Mouse (Mus musculus) liver, embryonic 16.5 days (tissue): ENCODE measurements around the gene Smad3. TPM values are rescaled to one million over a fixed set of nuclear protein-coding genes. Genes with fewer than 3 reads are reported as not detected.
A peak's percentile ranks its signal among the peaks of the same experiment; 100 is the strongest.

Experiments used
- ATAC-seq: fragments of 200-750 bp; cut with Nextera tagmentation; 2 replicates; pipeline ENCODE4 v1.8.0; 2017; ENCODE audit warnings: low read depth, mild to moderate bottlenecking, moderate number of reproducible peaks, moderate library complexity
- H3K27ac ChIP-seq: fragments of 300-500 bp; sonication (generic); 2 replicates; pipeline ENCODE4 v1.5.1; 2014; ENCODE audit warnings: mild to moderate bottlenecking, low read length
- H3K27me3 ChIP-seq: fragments of 300-500 bp; sonication (generic); 2 replicates; pipeline ENCODE4 v1.6.1; 2014; ENCODE audit warnings: low read depth, low read length, mixed read lengths; ENCODE audit not compliant: control insufficient read depth, insufficient read depth
- H3K36me3 ChIP-seq: fragments of 300-500 bp; sonication (generic); 2 replicates; pipeline ENCODE4 v1.6.1; 2014; ENCODE audit warnings: mild to moderate bottlenecking; ENCODE audit not compliant: control insufficient read depth, insufficient read depth
- H3K4me1 ChIP-seq: fragments of 300-500 bp; sonication (generic); 2 replicates; pipeline ENCODE4 v1.6.1; 2014; ENCODE audit warnings: low read depth, low read length, mixed read lengths; ENCODE audit not compliant: control insufficient read depth
- H3K4me2 ChIP-seq: fragments of 300-500 bp; sonication (generic); 2 replicates; pipeline ENCODE4 v1.6.1; 2014; ENCODE audit warnings: low read depth, low read length, mixed read lengths
- H3K4me3 ChIP-seq: fragments of 300-500 bp; sonication (generic); 2 replicates; pipeline ENCODE4 v1.5.1; 2014; ENCODE audit warnings: low read depth, mild to moderate bottlenecking, low read length
- H3K9ac ChIP-seq: fragments of 300-500 bp; sonication (generic); 2 replicates; pipeline ENCODE4 v1.6.1; 2014; ENCODE audit warnings: low read depth, low read length
- H3K9me3 ChIP-seq: fragments of 300-500 bp; sonication (generic); replicated peaks from 2 replicates; pipeline ENCODE4 v1.6.1; 2016; ENCODE audit warnings: low read length; ENCODE audit not compliant: control insufficient read depth
- WGBS: fragments of 180-500 bp; shearing (Covaris S2); extraction: QIAGEN DNeasy Blood & Tissue Kit; methylation state at CpG from one replicate; pipeline ENCODE4 v1.1.7; 2014; ENCODE audit not compliant: insufficient replicate concordance; 5-methylcytosine and 5-hydroxymethylcytosine counted together
- polyA plus RNA-seq: library from polyadenylated mRNA; unstranded; fragments of >200 nt; fragmentation: Nextera tagmentation; extraction: Ambion mirVana; gene quantifications from 2 replicates; pipeline ENCODE4 v1.2.1, GENCODE M21; 2015

Gene Smad3
- polyA plus RNA-seq, 1 experiment from 2014 or later = 2.7 TPM

- ATAC-seq = peak; percentile 45
- Histone ChIP-seq H3K27me3 (no peaks in the 10 kb centered on the region), H3K27ac (peak overlapping the region; percentile 94), H3K4me3 (peak overlapping the region; percentile 84), H3K9me3 (peaks cover 4% of the 10 kb centered on the region; the same call in 1 of the 2 replicates), H3K36me3 (no peaks in the 10 kb centered on the region), H3K4me2 (peak overlapping the region; percentile 99), H3K4me1 (peaks cover 53% of the 10 kb centered on the region), H3K9ac (peak overlapping the region; percentile 84)
- WGBS = under 1% methylated on average over 23 of the region's 23 CpGs
Observed at GRCm38 (mm10) chr9:63758641-63759391, 1.0 kb upstream of the Smad3 start.

- Histone ChIP-seq H3K9ac (peak overlapping the region; percentile 84), H3K27ac (peak overlapping the region; percentile 94), H3K4me2 (peak overlapping the region; percentile 99), H3K27me3 (no peaks in the 10 kb centered on the region), H3K4me1 (peaks cover 57% of the 10 kb centered on the region), H3K4me3 (peak overlapping the region; percentile 84), H3K36me3 (no peaks in the 10 kb centered on the region), H3K9me3 (peaks cover 4% of the 10 kb centered on the region; the same call in 1 of the 2 replicates)
- no peak for ATAC-seq
- under 1% methylated on average over 26 of the region's 26 CpGs for WGBS
Observed at GRCm38 (mm10) chr9:63757462-63757772, 377 bp downstream of the Smad3 start.

GRCm38 (mm10) chr9:63756581-63757461, 973 bp downstream of the Smad3 start:
- Histone ChIP-seq H3K4me3 (peak overlapping the region; percentile 84), H3K27ac (peak overlapping the region; percentile 94), H3K36me3 (no peaks in the 10 kb centered on the region), H3K4me1 (peaks cover 57% of the 10 kb centered on the region), H3K27me3 (no peaks in the 10 kb centered on the region), H3K4me2 (peak overlapping the region; percentile 99), H3K9me3 (peaks cover 4% of the 10 kb centered on the region; the same call in 1 of the 2 replicates), H3K9ac (peak overlapping the region; percentile 84)
- no peak for ATAC-seq
- under 1% methylated on average over 47 of the region's 47 CpGs for WGBS

- peak overlapping the region; percentile 84 for H3K4me3 ChIP-seq
- peaks cover 58% of the 10 kb centered on the region for H3K4me1 ChIP-seq
- no peak for ATAC-seq
- H3K9ac ChIP-seq = peak overlapping the region; percentile 84
- no peaks in the 10 kb centered on the region for H3K27me3 ChIP-seq
- no peaks in the 10 kb centered on the region for H3K9me3 ChIP-seq
- no peaks in the 10 kb centered on the region for H3K36me3 ChIP-seq
- H3K4me2 ChIP-seq = peak overlapping the region; percentile 99
- 33% methylated on average over 15 of the region's 15 CpGs for WGBS
- no peak overlapping the region for H3K27ac ChIP-seq
Observed at GRCm38 (mm10) chr9:63755671-63756543, 1.9 kb downstream of the Smad3 start.

- Histone ChIP-seq H3K27me3 (no peaks in the 10 kb centered on the region), H3K36me3 (no peaks in the 10 kb centered on the region), H3K27ac (no peak overlapping the region), H3K4me1 (peaks cover 63% of the 10 kb centered on the region), H3K4me3 (no peak overlapping the region), H3K4me2 (peak overlapping the region; percentile 99), H3K9ac (0 out of 2 replicates have a peak overlapping the region, but pooled peaks have one; percentile 7), H3K9me3 (no peaks in the 10 kb centered on the region)
- WGBS = 60% methylated on average over 23 of the region's 23 CpGs
- ATAC-seq = no peak
Observed at GRCm38 (mm10) chr9:63754556-63755510, 3.0 kb downstream of the Smad3 start.

GRCm38 (mm10) chr9:63754039-63754438, 3.8 kb downstream of the Smad3 start:
- 74% methylated on average over 5 of the region's 5 CpGs for WGBS
- H3K27ac ChIP-seq = no peak overlapping the region

GRCm38 (mm10) chr9:63753359-63753758, 4.4 kb downstream of the Smad3 start:
- no peak overlapping the region for H3K9ac ChIP-seq
- H3K4me1 ChIP-seq = peaks cover 59% of the 10 kb centered on the region
- no peak overlapping the region for H3K4me2 ChIP-seq

More at GRCm38 (mm10) chr9:63754039-63754438, 3.8 kb downstream of the Smad3 start:
- H3K27me3 ChIP-seq = no peaks in the 10 kb centered on the region
- H3K9me3 ChIP-seq = no peaks in the 10 kb centered on the region
- H3K4me2 ChIP-seq = no peak overlapping the region
- no peak for ATAC-seq
- H3K9ac ChIP-seq = no peak overlapping the region
- H3K4me3 ChIP-seq = no peak overlapping the region
- peaks cover 62% of the 10 kb centered on the region for H3K4me1 ChIP-seq
- no peaks in the 10 kb centered on the region for H3K36me3 ChIP-seq

GRCm38 (mm10) chr9:63752576-63752975, 5.2 kb downstream of the Smad3 start:
- no peak overlapping the region for H3K4me3 ChIP-seq
- H3K9ac ChIP-seq = no peak overlapping the region
- no peaks in the 10 kb centered on the region for H3K9me3 ChIP-seq
- H3K4me2 ChIP-seq = no peak overlapping the region
- H3K27ac ChIP-seq = no peak overlapping the region
- no peak for ATAC-seq
- WGBS = 74% methylated on average over 7 of the region's 7 CpGs
- peaks cover 66% of the 10 kb centered on the region for H3K4me1 ChIP-seq
- no peaks in the 10 kb centered on the region for H3K36me3 ChIP-seq
- no peaks in the 10 kb centered on the region for H3K27me3 ChIP-seq

More at GRCm38 (mm10) chr9:63753359-63753758, 4.4 kb downstream of the Smad3 start:
- Histone ChIP-seq H3K27me3 (no peaks in the 10 kb centered on the region), H3K9me3 (no peaks in the 10 kb centered on the region), H3K36me3 (no peaks in the 10 kb centered on the region), H3K4me3 (no peak overlapping the region), H3K27ac (no peak overlapping the region)
- ATAC-seq = no peak
- 75% methylated on average over 8 of the region's 8 CpGs for WGBS
